19 mouse cellular contexts compared by ENCODE assay signal in the genomic region with DNA sequence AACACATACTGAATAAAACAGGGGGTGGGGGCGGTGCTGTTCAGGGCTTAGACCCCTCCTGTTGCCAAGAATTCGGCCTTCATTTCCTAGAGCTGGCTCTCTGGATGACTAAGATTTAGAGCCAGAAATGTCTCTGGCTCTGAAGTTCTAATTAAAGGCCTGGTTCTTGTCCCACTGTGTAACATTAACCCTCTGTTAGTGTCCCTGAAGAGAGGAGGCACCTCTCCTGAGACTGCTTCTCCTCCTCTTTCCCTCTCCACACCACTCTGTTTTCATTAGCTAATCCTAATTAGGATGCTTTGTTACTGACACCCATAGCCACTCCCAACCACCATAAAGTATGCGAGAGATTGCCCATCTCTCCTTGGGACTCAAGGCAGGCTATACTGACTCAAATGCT. TPM values are rescaled to one million over a fixed set of nuclear protein-coding genes. Genes with fewer than 3 reads are reported as not detected.
"Had no signal": no experiment of that assay in that cellular context is flagged by ENCODE, and none has a peak within 500 bp of the region (broad histone marks: within the 10 kb centered on the region; RNA-seq: fewer than 3 reads in every experiment).

No protein-coding gene starts in this region.

- H3K4me1 ChIP-seq: lung, embryonic 15.5 days; neural tube, embryonic 12.5 days; stomach, embryonic 15.5 days had no signal

- H3K4me3 ChIP-seq: lung, embryonic 15.5 days; megakaryocyte, embryonic 14.5 days; midbrain, embryonic 13.5 days; midbrain, embryonic 15.5 days; neural tube, embryonic 12.5 days; stomach, embryonic 15.5 days had no signal

- DNase-seq: liver, postnatal 0 days; lung, adult 2 months; lung, postnatal 14 days; lung, postnatal 36 days; right cerebral cortex, postnatal 14 days; thymus, adult 2 months; thymus, postnatal 36 days had no signal

- H3K9ac ChIP-seq: liver, postnatal 0 days; lung, embryonic 15.5 days; midbrain, embryonic 13.5 days; midbrain, embryonic 15.5 days; neural tube, embryonic 12.5 days; stomach, embryonic 15.5 days had no signal

- H3K9me3 ChIP-seq: lung, embryonic 15.5 days; megakaryocyte, embryonic 14.5 days; midbrain, embryonic 13.5 days; midbrain, embryonic 15.5 days; neural tube, embryonic 12.5 days; stomach, embryonic 15.5 days had no signal

- H3K27me3 ChIP-seq: lung, embryonic 15.5 days; megakaryocyte, embryonic 14.5 days; neural tube, embryonic 12.5 days; stomach, embryonic 15.5 days had no signal

- H3K4me2 ChIP-seq: lung, embryonic 15.5 days; midbrain, embryonic 11.5 days; midbrain, embryonic 13.5 days; midbrain, embryonic 15.5 days; neural tube, embryonic 12.5 days; stomach, embryonic 15.5 days had no signal

- H3K36me3 ChIP-seq: lung, embryonic 15.5 days; midbrain, embryonic 13.5 days; midbrain, embryonic 15.5 days; neural tube, embryonic 12.5 days; stomach, embryonic 15.5 days had no signal

- ATAC-seq: liver, postnatal 0 days; midbrain, embryonic 13.5 days; midbrain, embryonic 15.5 days had no signal

- H3K27ac ChIP-seq: lung, embryonic 15.5 days; macrophage; midbrain, embryonic 13.5 days; midbrain, embryonic 15.5 days; neural tube, embryonic 12.5 days; stomach, embryonic 15.5 days; stomach, postnatal 0 days had no signal

RNA-seq across cellular contexts. Expression of gene Dynlrb2, which starts 22.0 kb away (rescaled TPM):
- total RNA-seq: megakaryocyte progenitor cell, adult 5-6 weeks; monocyte, adult 5-6 weeks had no signal
- polyA plus RNA-seq: liver, postnatal 0 days; macrophage; spleen, adult 2 months had no signal
